Mouse (Mus musculus): ENCODE data around the gene Fam57b.
"Not testable (repeated sequence)": the region's sequence is repeated elsewhere in the genome, so short reads cannot be mapped to it uniquely, and the experiment has no call there.

Fam57b gene

DNA sequence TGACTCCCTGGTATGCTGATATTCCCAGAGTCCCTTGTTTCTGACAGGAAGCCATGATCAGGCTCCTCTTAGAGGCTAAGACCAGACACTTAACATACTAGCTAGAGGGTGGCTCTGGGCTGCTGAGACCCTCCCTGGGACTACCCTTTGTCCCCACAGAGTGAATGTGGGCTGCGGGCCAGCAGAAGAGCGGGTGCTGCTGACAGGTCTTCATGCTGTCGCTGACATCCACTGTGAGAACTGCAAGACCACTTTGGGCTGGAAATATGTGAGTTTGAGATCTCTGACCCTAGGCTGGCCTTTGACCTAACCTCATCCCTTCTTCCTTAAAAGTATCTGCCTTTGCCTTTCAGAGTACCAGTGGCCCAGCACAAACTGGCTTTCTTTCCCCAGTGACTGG, 19.3 kb upstream of the Fam57b start:
- no peak for DNase-seq (ENCODE audit: low read depth, low spot score)

- not testable (repeated sequence) for DNase-seq (ENCODE audit: low read depth, low spot score)
These were observed 18.4 kb upstream of the Fam57b start for GRCm38 (mm10) chr7:126779101-126779500.

DNA sequence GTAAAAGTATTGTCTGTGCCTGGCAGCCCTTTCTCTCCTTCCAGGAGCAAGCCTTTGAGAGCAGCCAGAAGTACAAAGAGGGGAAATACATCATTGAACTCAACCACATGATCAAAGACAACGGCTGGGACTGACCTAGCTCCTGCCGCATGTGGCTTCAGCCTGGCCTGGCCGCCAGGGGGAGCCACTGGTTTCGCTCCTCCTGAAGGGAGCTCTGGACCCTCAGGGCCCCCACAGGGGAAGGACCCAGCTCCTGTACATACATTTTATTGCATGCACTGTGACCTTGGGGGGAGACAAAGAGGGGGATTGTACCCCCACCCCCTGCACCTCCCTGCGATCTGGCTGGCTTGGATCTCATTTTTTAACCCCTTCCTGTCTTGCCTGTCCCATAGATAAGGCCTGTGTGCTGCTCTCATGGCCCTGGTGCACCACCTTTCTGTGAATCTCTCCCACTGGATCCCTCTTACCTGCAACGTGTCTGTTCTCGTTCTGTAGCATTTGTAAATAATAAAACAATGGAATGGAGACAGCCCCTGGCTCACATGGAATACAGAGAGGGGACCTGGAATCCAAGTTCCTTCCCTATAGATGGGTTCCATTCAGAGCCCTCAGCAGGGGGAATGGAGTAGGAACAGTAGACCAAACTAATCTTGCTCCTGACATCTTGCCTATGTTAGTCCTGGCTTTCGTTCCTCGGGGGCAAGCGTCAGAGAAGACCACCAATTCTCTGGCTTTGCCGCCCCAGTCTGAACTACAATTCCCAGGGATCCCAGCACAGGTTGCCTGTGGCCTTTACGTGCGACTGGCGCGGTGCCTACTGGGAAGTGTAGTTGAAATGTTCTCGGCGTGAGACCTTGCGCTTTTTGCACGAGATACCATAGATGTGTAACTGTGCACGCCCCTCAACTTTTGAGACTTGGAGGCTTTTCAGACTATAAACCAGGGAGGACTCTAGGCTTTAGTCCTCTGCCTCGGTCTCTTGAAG, 17.2 kb upstream of the Fam57b start:
- DNase-seq (ENCODE audit: low read depth, low spot score) = peak; percentile 63

DNA sequence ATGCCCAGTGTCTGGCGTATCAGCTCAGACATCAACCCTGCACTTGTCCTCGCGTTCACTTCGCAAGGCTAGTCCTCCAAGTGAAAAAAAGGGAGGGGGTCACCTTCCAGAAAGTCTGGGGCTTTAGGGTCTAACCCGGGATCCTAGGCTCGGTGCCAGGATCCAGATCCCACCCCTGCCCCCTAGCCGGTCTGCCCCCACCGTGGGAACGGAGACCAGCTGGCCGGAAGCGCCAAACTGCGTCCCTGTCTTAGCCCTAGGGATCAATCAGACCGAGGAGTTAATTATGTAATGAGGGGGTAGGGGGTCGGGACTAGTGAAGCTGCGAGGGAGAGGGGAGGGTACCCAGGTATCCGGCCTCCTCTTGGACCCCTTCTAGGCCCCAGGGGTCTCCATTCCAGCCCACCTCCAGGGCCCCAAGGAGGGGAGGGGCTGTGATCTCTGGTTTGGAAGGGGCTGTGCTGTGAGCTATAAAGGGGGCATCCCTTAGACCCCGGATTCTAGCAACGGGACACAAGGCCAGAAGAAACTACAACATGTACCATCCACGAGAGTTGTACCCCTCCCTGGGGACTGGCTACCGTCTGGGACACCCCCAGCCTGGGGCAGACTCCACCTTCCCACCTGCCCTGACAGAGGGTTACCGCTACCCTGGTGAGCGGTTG, 16.4 kb upstream of the Fam57b start, which contains the start of gene Tbx6:
Tbx6 (plus strand) TSS at position 513 of the 665 bp plus-strand sequence.
- no peak for DNase-seq (ENCODE audit: low read depth, low spot score)

- DNase-seq (ENCODE audit: low read depth, low spot score) = no peak
These were observed 15.7 kb upstream of the Fam57b start for GRCm38 (mm10) chr7:126781661-126782370.

GRCm38 (mm10) chr7:126782693-126783092, 14.8 kb upstream of the Fam57b start:
- DNase-seq (ENCODE audit: low read depth, low spot score) = no peak

GRCm38 (mm10) chr7:126784469-126784868, 13.0 kb upstream of the Fam57b start:
- DNase-seq (ENCODE audit: low read depth, low spot score) = no peak

- no peak for DNase-seq (ENCODE audit: low read depth, low spot score)
These were observed 12.4 kb upstream of the Fam57b start for GRCm38 (mm10) chr7:126785056-126785455.

GRCm38 (mm10) chr7:126786142-126786541, 11.3 kb upstream of the Fam57b start:
- no peak for DNase-seq (ENCODE audit: low read depth, low spot score)

- DNase-seq (ENCODE audit: low read depth, low spot score) = no peak
These were observed 8.3 kb upstream of the Fam57b start for GRCm38 (mm10) chr7:126789141-126789540.

DNA sequence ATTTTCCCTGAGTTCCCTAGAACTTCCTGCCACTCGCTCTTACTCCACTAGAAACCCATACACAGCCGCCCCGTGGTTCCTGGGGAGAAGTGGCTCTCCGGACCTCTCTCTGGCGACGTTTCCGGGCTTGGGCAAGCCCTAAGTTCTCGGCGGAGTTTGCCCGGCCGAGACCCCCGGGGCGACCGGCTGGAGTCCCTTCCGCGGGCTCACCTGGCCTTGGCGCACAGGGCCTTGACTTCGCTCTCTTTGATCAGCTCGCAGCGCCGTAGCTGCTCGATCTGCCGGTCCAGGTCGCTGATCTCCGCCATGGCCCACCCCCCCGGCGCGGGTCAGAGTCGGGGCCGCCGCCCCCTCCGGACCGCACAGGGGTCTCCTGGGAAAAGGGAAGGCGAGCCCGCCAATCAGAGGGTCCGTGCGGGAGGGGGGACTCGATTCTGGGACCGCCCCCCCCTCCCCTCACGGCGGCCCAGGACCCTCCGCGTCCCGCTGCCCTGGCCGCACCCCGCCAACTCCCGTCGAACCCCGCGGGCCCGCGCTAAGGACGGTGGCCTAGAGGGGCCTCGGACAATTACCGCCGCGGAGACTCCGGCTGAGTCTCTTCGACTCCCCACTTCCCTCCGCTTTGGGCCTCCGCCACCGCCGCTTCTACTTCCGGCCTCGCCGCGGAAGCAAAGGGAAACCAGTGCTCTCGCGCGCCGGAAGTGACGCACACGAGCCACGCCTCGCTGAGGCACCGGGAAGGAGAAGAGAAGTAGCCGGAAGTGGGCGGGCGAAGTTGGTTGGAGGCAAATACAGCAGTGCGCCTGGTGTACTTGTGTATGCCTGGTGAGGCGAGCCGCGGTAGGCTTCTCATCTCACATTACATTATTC, 5.4 kb upstream of the Fam57b start, which contains the start of gene Ppp4c:
Ppp4c (minus strand) TSS at position 646 of the 870 bp plus-strand sequence.
- DNase-seq (ENCODE audit: low read depth, low spot score) = peak; percentile 92

DNA sequence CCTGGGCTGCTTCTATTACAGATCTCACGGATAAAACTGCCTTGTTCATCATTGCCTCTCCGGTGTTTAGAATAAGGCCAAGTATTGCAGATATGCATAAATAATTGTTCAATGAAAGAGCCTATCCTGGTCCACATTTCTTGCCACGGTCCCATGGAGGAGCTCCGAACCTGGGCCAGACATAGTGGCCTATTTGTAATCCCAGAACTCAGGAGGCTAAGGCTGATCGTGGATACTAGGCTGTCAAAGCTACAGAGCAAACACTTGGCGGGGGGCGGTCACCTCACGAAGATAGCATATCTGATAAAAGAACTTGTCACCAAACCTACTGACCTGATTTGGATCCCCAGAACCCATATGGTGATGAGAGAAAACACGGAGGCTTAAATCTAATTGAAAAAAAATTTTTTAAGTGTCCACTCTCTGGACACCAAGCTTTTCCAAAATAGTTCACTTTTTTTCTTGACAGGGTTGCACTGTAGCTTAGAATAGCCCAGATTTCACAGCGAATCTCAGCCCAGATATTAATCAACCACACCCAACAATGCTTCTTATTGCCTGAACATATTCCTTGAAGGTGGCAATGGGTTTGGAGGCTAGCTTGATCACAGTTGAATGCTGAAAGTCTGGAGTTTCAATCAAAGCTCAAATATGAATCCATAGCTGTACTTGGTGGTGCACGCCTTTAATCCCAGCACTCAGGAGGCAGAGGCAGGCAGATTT, 4.6 kb upstream of the Fam57b start:
- no peak for DNase-seq (ENCODE audit: low read depth, low spot score)

- no peak for DNase-seq (ENCODE audit: low read depth, low spot score)
These were observed 3.8 kb upstream of the Fam57b start for GRCm38 (mm10) chr7:126793456-126794270.

DNA sequence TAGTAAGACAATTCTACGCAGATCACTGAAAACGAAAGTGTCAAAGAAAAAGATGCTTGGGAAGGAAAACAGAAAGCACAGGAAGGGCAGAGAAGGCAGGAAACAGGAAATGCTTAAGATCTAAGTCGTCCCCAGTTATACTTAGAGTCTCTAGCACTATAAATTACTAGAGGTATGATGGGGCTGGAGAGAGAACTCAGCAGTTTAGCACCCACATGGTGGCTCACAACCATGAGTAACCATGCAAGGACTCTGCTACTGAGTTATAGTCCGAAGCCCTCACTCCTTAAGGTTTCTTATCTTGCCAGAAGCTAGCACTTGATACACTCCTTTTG, 3.2 kb upstream of the Fam57b start:
- no peak for DNase-seq (ENCODE audit: low read depth, low spot score)

DNA sequence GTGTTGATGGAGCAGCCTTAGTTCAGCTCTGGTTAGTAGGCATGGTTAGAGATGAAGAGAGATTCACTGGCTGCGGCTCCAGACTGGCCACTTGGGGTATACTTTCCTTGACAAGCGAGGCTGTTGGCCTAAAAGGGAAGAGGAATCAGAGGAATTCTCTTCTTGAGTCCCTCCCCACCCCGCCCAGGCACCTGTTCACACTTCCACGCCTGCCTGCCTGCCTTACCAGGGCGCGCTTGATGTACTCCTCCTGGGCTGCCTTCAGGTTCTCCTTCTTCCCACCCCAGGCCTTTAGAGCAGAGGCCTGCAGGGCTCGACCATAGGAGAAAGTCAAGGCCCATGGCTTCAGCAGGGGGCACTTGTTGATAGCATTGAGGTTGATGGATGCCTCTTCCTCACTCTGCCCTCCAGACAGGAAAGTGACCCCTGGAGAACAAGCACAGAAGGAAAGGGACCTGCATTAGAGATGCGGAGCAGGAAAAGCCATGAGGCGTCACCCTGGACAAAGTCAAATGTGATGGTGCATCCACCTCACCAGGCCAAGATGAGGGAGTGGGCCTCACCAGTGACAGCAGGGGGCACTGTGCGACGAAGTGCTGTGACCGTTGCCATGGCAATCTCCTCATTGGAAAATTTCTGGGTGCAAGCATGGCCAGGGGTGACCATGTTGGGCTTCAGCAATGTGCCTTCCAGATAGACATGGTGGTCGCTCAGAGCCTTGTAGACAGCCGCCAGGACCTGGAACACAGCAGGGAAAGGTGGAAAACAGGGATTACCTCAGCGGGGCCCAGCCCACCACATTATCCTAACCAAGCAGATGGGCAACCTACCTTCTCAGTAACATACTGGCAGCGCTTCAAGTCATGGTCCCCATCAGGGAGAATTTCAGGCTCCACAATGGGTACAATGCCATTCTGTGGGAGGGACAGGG, 1.8 kb upstream of the Fam57b start:
- DNase-seq (ENCODE audit: low read depth, low spot score) = no peak

- no peak for DNase-seq (ENCODE audit: low read depth, low spot score)
These were observed 1.0 kb upstream of the Fam57b start for GRCm38 (mm10) chr7:126796350-126796932.

GRCm38 (mm10) chr7:126798127-126799049, 920 bp downstream of the Fam57b start:
- DNase-seq (ENCODE audit: low read depth, low spot score) = no peak
